Comparison of ENCODE assay signal across 23 mouse cellular contexts in genomic region chr10:61750014-61750413, GRCm38 (mm10). TPM values are rescaled to one million over a fixed set of nuclear protein-coding genes. Genes with fewer than 3 reads are reported as not detected.
A peak's percentile ranks its signal among the peaks of the same experiment; 100 is the strongest.
DNase-seq lines count a peak whose midpoint lies in the region; ATAC-seq and TF ChIP-seq lines count a peak whose summit lies in the region.
"Had no signal": no experiment of that assay in that cellular context is flagged by ENCODE, and none has a peak within 500 bp of the region (broad histone marks: within the 10 kb centered on the region; RNA-seq: fewer than 3 reads in every experiment).

No protein-coding gene starts in this region.

- no peak overlapping the region for H3K9ac ChIP-seq in lung, embryonic 16.5 days (ENCODE audit: low read length)
- H3K9ac ChIP-seq in CH12.LX (ENCODE audit: insufficient read depth, low read depth) = no peak overlapping the region
- H3K9ac ChIP-seq in stomach, embryonic 14.5 days (replicated peaks; ENCODE audit: low read depth, low read length) = no peak overlapping the region
- H3K9ac ChIP-seq: embryonic facial prominence, embryonic 15.5 days; forebrain, embryonic 15.5 days; hindbrain, embryonic 15.5 days had no signal

- no peak for TF ChIP-seq POLR2A in CH12.LX (IDR thresholded peaks at IDR 0.05; ENCODE audit: low read depth, low read length)

- H3K27ac ChIP-seq in lung, embryonic 16.5 days (ENCODE audit: low read length) = no peak overlapping the region
- no peak overlapping the region for H3K27ac ChIP-seq in CH12.LX (ENCODE audit: insufficient read depth, low read depth)
- H3K27ac ChIP-seq in stomach, embryonic 14.5 days (ENCODE audit: low read length) = no peak overlapping the region
- H3K27ac ChIP-seq: embryonic facial prominence, embryonic 15.5 days; forebrain, embryonic 10.5 days; forebrain, embryonic 15.5 days; heart, embryonic 10.5 days had no signal

- H3K4me1 ChIP-seq in lung, embryonic 16.5 days (replicated peaks; ENCODE audit: control insufficient read depth, insufficient read depth, low read length) = no peaks in the 10 kb centered on the region
- H3K4me1 ChIP-seq in CH12.LX (ENCODE audit: control insufficient read depth in 1 of 2, insufficient read depth in 2 of 2) = peaks cover 6 to 15% of the 10 kb centered on the region in 2 experiments
- H3K4me1 ChIP-seq in stomach, embryonic 14.5 days (ENCODE audit: control insufficient read depth, insufficient read depth, low read length) = no peaks in the 10 kb centered on the region
- H3K4me1 ChIP-seq: embryonic facial prominence, embryonic 15.5 days; forebrain, embryonic 10.5 days; forebrain, embryonic 15.5 days; heart, embryonic 10.5 days; hindbrain, embryonic 15.5 days had no signal

- H3K9me3 ChIP-seq in lung, embryonic 16.5 days (ENCODE audit: control insufficient read depth, low read length) = no peaks in the 10 kb centered on the region; the same call in 1 of the 2 replicates
- peaks cover 4% of the 10 kb centered on the region for H3K9me3 ChIP-seq in CH12.LX (replicated peaks; ENCODE audit: low read length)
- 0 out of 2 replicates have a peak, but pooled peaks cover 4% of the 10 kb centered on the region for H3K9me3 ChIP-seq in stomach, embryonic 14.5 days (ENCODE audit: control insufficient read depth, low read depth, low read length)
- H3K9me3 ChIP-seq: embryonic facial prominence, embryonic 15.5 days; forebrain, embryonic 15.5 days; G1E; hindbrain, embryonic 15.5 days had no signal

- no peak for TF ChIP-seq RAD21 in CH12.LX (IDR thresholded peaks at IDR 0.05; ENCODE audit: low read depth, low read length)

- in situ Hi-C loops in CH12.LX (cut with MboI; ENCODE audit: low pct_ligation_motif_present, low pct_unique_long_range_greater_than_20kb, low sequenced_read_pairs) = no loop called here

- H3K79me2 ChIP-seq in CH12.LX (replicated peaks; ENCODE audit: control insufficient read depth, extremely low read depth, insufficient read depth, poor library complexity, severe bottlenecking) = no peaks in the 10 kb centered on the region

- no peak for DNase-seq in lung, postnatal 25 days (ENCODE audit: low spot score)
- peak; percentile 34 for DNase-seq in CH12.LX (ENCODE audit: extremely low read depth)
- DNase-seq in ES-CJ7 (ENCODE audit: low read depth, low spot score) = peak; percentile 81
- no peak for DNase-seq in retina, embryonic 14.5 days (ENCODE audit: low spot score)
- no peak for DNase-seq in adrenal gland, postnatal 4 days (ENCODE audit: low spot score in 2 of 2)
- DNase-seq in gastrocnemius, postnatal 10 days = no peak
- DNase-seq: adrenal gland, postnatal 14 days; cerebellum, adult 2 months; cerebellum, postnatal 10 days; embryo, embryonic 11 days; heart, adult 18-20 months; heart, postnatal 10 days; kidney, adult 11 months had no signal

- no peak overlapping the region for H3K4me3 ChIP-seq in lung, embryonic 16.5 days (ENCODE audit: low read length)
- no peak overlapping the region for H3K4me3 ChIP-seq in CH12.LX (replicated peaks in 1 of 3; ENCODE audit: low read depth in 2 of 3, low read length in 2 of 3, poor library complexity in 1 of 3)
- H3K4me3 ChIP-seq in stomach, embryonic 14.5 days (ENCODE audit: low read depth, low read length) = no peak overlapping the region
- H3K4me3 ChIP-seq: embryonic facial prominence, embryonic 15.5 days; erythroblast, embryonic 14.5 days; forebrain, embryonic 10.5 days; forebrain, embryonic 15.5 days; heart, embryonic 10.5 days; hindbrain, embryonic 15.5 days had no signal

- H3K27me3 ChIP-seq in lung, embryonic 16.5 days (ENCODE audit: control insufficient read depth, insufficient read depth, low read depth, low read length) = no peaks in the 10 kb centered on the region
- peaks cover 4% of the 10 kb centered on the region for H3K27me3 ChIP-seq in CH12.LX (replicated peaks)
- no peaks in the 10 kb centered on the region for H3K27me3 ChIP-seq in stomach, embryonic 14.5 days (ENCODE audit: control insufficient read depth, insufficient read depth, low read length)
- H3K27me3 ChIP-seq: embryonic facial prominence, embryonic 15.5 days; forebrain, embryonic 15.5 days; hindbrain, embryonic 15.5 days had no signal

- TF ChIP-seq EP300 in CH12.LX (IDR thresholded peaks at IDR 0.05; ENCODE audit: low read length) = no peak

- ATAC-seq in lung, embryonic 16.5 days (ENCODE audit: low read depth) = 0 out of 2 replicates have a peak, but pooled peaks have one; percentile 17
- ATAC-seq in stomach, embryonic 14.5 days (ENCODE audit: insufficient number of reproducible peaks, insufficient read depth, low FRiP score, low read depth) = 0 out of 2 replicates have a peak, but pooled peaks have one; percentile 23
- ATAC-seq: activated CD4-positive, CD25-positive, alpha-beta regulatory T cell, adult 4 months; forebrain, embryonic 15.5 days had no signal

- no peak for TF ChIP-seq CTCF in CH12.LX (conservative IDR thresholded peaks at IDR 0.05 in 1 of 2, IDR thresholded peaks at IDR 0.05 in 1 of 2; ENCODE audit: low read depth in 2 of 2, low read length in 2 of 2)

- dilution Hi-C loops in CH12.LX (cut with MboI; ENCODE audit: extremely low pct_ligation_motif_present, extremely low pct_unique_long_range_greater_than_20kb, low sequenced_read_pairs) = no loop called here

- WGBS in lung, embryonic 16.5 days = 64% methylated on average over 9 of the region's 9 CpGs
- 70% methylated on average over 9 of the region's 9 CpGs for WGBS in stomach, embryonic 14.5 days

- no peak overlapping the region for H3K4me2 ChIP-seq in lung, embryonic 16.5 days (ENCODE audit: low read depth, low read length)
- H3K4me2 ChIP-seq in CH12.LX (ENCODE audit: insufficient read depth, low read depth, poor library complexity, severe bottlenecking) = no peak overlapping the region
- H3K4me2 ChIP-seq in stomach, embryonic 14.5 days (replicated peaks; ENCODE audit: low read depth, low read length) = no peak overlapping the region
- H3K4me2 ChIP-seq: embryonic facial prominence, embryonic 15.5 days; forebrain, embryonic 15.5 days; hindbrain, embryonic 15.5 days had no signal

- peaks cover 36% of the 10 kb centered on the region for H3K36me3 ChIP-seq in lung, embryonic 16.5 days (ENCODE audit: control insufficient read depth, insufficient read depth, low read length)
- no peaks in the 10 kb centered on the region for H3K36me3 ChIP-seq in CH12.LX (replicated peaks in 1 of 2; ENCODE audit: control insufficient read depth in 1 of 2, insufficient read depth in 1 of 2, low read length in 1 of 2)
- peaks cover 67% of the 10 kb centered on the region for H3K36me3 ChIP-seq in stomach, embryonic 14.5 days (ENCODE audit: control insufficient read depth, insufficient read depth, low read length)
- H3K36me3 ChIP-seq: G1E had no signal

TF ChIP-seq in CH12.LX, 34 proteins besides CTCF, POLR2A, EP300 and RAD21:
- peak; percentile 53; the same call in 1 of the 2 replicates for TF ChIP-seq ZNF384 (IDR thresholded peaks at IDR 0.05; ENCODE audit: low read depth, low read length)
- TF ChIP-seq RCOR1 (conservative IDR thresholded peaks at IDR 0.05; ENCODE audit: low read depth, low read length) = no peak

RNA-seq across cellular contexts. Expression of gene H2afy2, which starts 33.9 kb away (rescaled TPM):
- polyA plus RNA-seq in lung, embryonic 16.5 days (2015; fragmentation: Nextera tagmentation; extraction: Ambion mirVana) = 92.2 and 107 TPM in 2 replicates
- total RNA-seq in CH12.LX (2012; rRNA removed) = 0.08 TPM in 1 of 2 replicates, not detected in the other
- total RNA-seq in CH12.LX (2014; rRNA removed) = not detected in 2 replicates
- polyA plus RNA-seq in CH12.LX (2012; ENCODE audit: insufficient read length, low read depth) = 0.14 and 0.20 TPM in 2 replicates
- polyA plus RNA-seq in stomach, embryonic 14.5 days (2014; fragmentation: Nextera tagmentation; extraction: Ambion mirVana) = 106 and 109 TPM in 2 replicates
- total RNA-seq in adrenal gland, postnatal 4 days (2021) = 10 to 100 TPM; 35.2 to 35.4 TPM
- total RNA-seq in gastrocnemius, postnatal 10 days (2021) = 1 to 10 TPM; 4.7 to 7.8 TPM
- polyA plus RNA-seq: erythroblast, embryonic 14.5 days; G1E had no signal

RNA-seq across cellular contexts. Expression of gene Aifm2, which starts 35.0 kb away (rescaled TPM):
- 15.2 and 16.9 TPM in 2 replicates for polyA plus RNA-seq in lung, embryonic 16.5 days (2015; fragmentation: Nextera tagmentation; extraction: Ambion mirVana)
- total RNA-seq in CH12.LX (2012; rRNA removed) = 15.4 and 17.9 TPM in 2 replicates
- total RNA-seq in CH12.LX (2014; rRNA removed) = 10.1 and 11.2 TPM in 2 replicates
- polyA plus RNA-seq in CH12.LX (2012; ENCODE audit: insufficient read length, low read depth) = 12.4 and 16.7 TPM in 2 replicates
- 16.5 and 17.2 TPM in 2 replicates for polyA plus RNA-seq in stomach, embryonic 14.5 days (2014; fragmentation: Nextera tagmentation; extraction: Ambion mirVana)
- 100 to 1,000 TPM; 229 to 261 TPM for total RNA-seq in adrenal gland, postnatal 4 days (2021)
- 10 to 100 TPM; 11.4 to 12.3 TPM for total RNA-seq in gastrocnemius, postnatal 10 days (2021)

RNA-seq across cellular contexts. Expression of gene Tysnd1, which starts 54.7 kb away (rescaled TPM):
- polyA plus RNA-seq in lung, embryonic 16.5 days (2015; fragmentation: Nextera tagmentation; extraction: Ambion mirVana) = 17.8 and 19.2 TPM in 2 replicates
- 38.9 and 39.4 TPM in 2 replicates for total RNA-seq in CH12.LX (2012; rRNA removed)
- 20.5 and 23.2 TPM in 2 replicates for total RNA-seq in CH12.LX (2014; rRNA removed)
- polyA plus RNA-seq in CH12.LX (2012; ENCODE audit: insufficient read length, low read depth) = 42.2 and 45.1 TPM in 2 replicates
- 27.3 and 27.5 TPM in 2 replicates for polyA plus RNA-seq in stomach, embryonic 14.5 days (2014; fragmentation: Nextera tagmentation; extraction: Ambion mirVana)
- 10 to 100 TPM; 67.6 to 68.2 TPM for total RNA-seq in adrenal gland, postnatal 4 days (2021)
- 10 to 100 TPM; 12.9 to 16.7 TPM for total RNA-seq in gastrocnemius, postnatal 10 days (2021)

Comparison
In these comparisons a context has a peak if more than half of its experiments do, and no peak if none do; other contexts are left out.
1. DNase-seq: peak in CH12.LX (single experiment) and ES-CJ7 (single experiment); none in lung, postnatal 25 days (single experiment), retina, embryonic 14.5 days (single experiment), adrenal gland, postnatal 4 days (0 of 2) and gastrocnemius, postnatal 10 days (single experiment).
2. RNA of gene H2afy2, which starts 33.9 kb away (total RNA-seq): 35.2 to 35.4 TPM in adrenal gland, postnatal 4 days and 4.7 to 7.8 TPM in gastrocnemius, postnatal 10 days; 0.08 TPM in CH12.LX; every median in the first group is over 4 times any median in the second.
3. RNA of gene Aifm2, which starts 35.0 kb away (total RNA-seq): 229 to 261 TPM in adrenal gland, postnatal 4 days; 10.1 to 17.9 TPM in CH12.LX and 11.4 to 12.3 TPM in gastrocnemius, postnatal 10 days; every median in the first group is over 10 times any median in the second.